In the genomic region with DNA sequence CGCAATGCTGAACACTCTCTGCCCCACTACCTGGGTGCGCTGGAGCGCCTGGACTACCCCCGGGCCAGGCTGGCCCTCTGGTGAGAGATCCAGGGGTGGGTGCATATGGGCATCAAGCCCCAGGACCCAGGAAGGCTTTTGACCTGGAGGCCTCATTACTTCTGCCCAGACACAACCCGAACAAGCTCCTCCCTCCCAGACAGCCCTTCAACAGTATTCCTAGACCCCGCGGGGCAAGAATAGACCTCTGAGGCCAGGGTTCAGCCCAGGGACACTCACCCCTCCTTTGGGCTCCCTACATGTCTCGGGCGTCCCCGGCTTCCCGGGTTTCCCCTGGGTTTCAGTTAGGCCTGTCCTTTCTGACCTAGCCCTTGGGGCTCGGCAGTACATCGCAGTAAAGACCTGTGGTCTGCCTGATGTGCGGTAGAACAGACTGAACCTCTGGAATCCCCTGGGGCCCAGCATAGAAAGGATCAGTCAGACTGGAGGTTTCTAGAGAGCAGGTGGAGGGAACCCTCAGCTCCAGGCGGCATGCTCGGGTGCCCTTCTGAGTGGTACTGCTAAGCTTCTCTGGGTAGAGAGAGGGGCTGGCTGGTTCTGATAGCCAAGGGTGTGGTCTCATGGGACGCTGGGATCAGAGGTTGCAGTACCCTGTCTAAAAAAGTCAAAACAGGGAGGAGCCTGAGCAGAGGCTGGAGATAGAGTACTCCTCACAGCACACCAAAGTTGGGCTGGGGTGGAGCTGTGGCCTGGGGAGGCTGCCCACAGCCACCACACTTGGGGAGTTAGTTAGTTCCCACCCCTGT, we compare ENCODE assay signal across 9 mouse cellular contexts. TPM values are rescaled to one million over a fixed set of nuclear protein-coding genes. Genes with fewer than 3 reads are reported as not detected.
DNase-seq lines count a peak whose midpoint lies in the region; ATAC-seq and TF ChIP-seq lines count a peak whose summit lies in the region.
"Had no signal": no experiment of that assay in that cellular context is flagged by ENCODE, and none has a peak within 500 bp of the region (broad histone marks: within the 10 kb centered on the region; RNA-seq: fewer than 3 reads in every experiment).

No protein-coding gene starts in this region.

- H3K9me3 ChIP-seq in forebrain, embryonic 15.5 days: no peaks in the 10 kb centered on the region
- H3K9me3 ChIP-seq in hindbrain, embryonic 13.5 days: no peaks in the 10 kb centered on the region

- H3K9ac ChIP-seq in forebrain, embryonic 15.5 days (replicated peaks): peak overlapping the region; percentile 54
- H3K9ac ChIP-seq in hindbrain, embryonic 13.5 days: peak overlapping the region; percentile 74

- H3K4me2 ChIP-seq in forebrain, embryonic 15.5 days (replicated peaks): peak overlapping the region; percentile 89
- peak overlapping the region; percentile 74 for H3K4me2 ChIP-seq in hindbrain, embryonic 13.5 days

- no peak for TF ChIP-seq POLR2A in spleen, adult 2 months (IDR thresholded peaks at IDR 0.05; ENCODE audit: low read depth, low read length)

- peaks cover 17% of the 10 kb centered on the region for H3K4me1 ChIP-seq in forebrain, embryonic 15.5 days
- H3K4me1 ChIP-seq in hindbrain, embryonic 13.5 days (replicated peaks): peaks cover 23% of the 10 kb centered on the region
- peaks cover 3% of the 10 kb centered on the region; the same call in 1 of the 2 replicates for H3K4me1 ChIP-seq in spleen, adult 2 months (ENCODE audit: control insufficient read depth, insufficient read depth, insufficient read length)

- no peaks in the 10 kb centered on the region for H3K27me3 ChIP-seq in forebrain, embryonic 15.5 days
- H3K27me3 ChIP-seq in hindbrain, embryonic 13.5 days: no peaks in the 10 kb centered on the region
- no peaks in the 10 kb centered on the region for H3K27me3 ChIP-seq in spleen, adult 2 months (ENCODE audit: control insufficient read depth, insufficient read depth, low read length)
- H3K27me3 ChIP-seq: Patski had no signal

- H3K36me3 ChIP-seq in forebrain, embryonic 15.5 days: no peaks in the 10 kb centered on the region
- H3K36me3 ChIP-seq in hindbrain, embryonic 13.5 days: peaks cover 23% of the 10 kb centered on the region
- H3K36me3 ChIP-seq in spleen, adult 2 months (ENCODE audit: control insufficient read depth, insufficient read depth, low read length): no peaks in the 10 kb centered on the region

- no peak; the same call in 1 of the 2 replicates for ATAC-seq in forebrain, embryonic 15.5 days (replicated peaks)
- ATAC-seq in hindbrain, embryonic 13.5 days (ENCODE audit: low FRiP score): peak; percentile 58

- H3K4me3 ChIP-seq in forebrain, embryonic 15.5 days: peak overlapping the region; percentile 58
- H3K4me3 ChIP-seq in hindbrain, embryonic 13.5 days: peak overlapping the region; percentile 47
- H3K4me3 ChIP-seq in spleen, adult 2 months (ENCODE audit: extremely low read depth, insufficient read depth, insufficient read length): peak overlapping the region; percentile 79

- DNase-seq in cerebellum, adult 9-10 months: peak; percentile 47
- DNase-seq in cerebellum, adult 11-12 months: no peak
- peak; percentile 47 for DNase-seq in Muller cell, postnatal 12 days (ENCODE audit: inconsistent ontology term)
- DNase-seq in lung, postnatal 10 days: peak; percentile 20
- DNase-seq in spleen, adult 2 months (ENCODE audit: low read depth in 1 of 2, low spot score in 2 of 2): no peak
- no peak for DNase-seq in adipocyte (ENCODE audit: low spot score)

- WGBS in forebrain, embryonic 15.5 days: 3% methylated on average over 17 of the region's 17 CpGs
- 1% methylated on average over 17 of the region's 17 CpGs for WGBS in hindbrain, embryonic 13.5 days
- 3% methylated on average over 17 of the region's 17 CpGs for WGBS in spleen, adult 2 months

- H3K27ac ChIP-seq in forebrain, embryonic 15.5 days (replicated peaks): peak overlapping the region; percentile 81; the same call in 1 of the 2 replicates
- H3K27ac ChIP-seq in hindbrain, embryonic 13.5 days: peak overlapping the region; percentile 82
- peak overlapping the region; percentile 51 for H3K27ac ChIP-seq in spleen, adult 2 months (ENCODE audit: insufficient read depth, low read length)

- TF ChIP-seq CTCF in spleen, adult 2 months (IDR thresholded peaks at IDR 0.05; ENCODE audit: extremely low read depth, insufficient read depth, insufficient read length, insufficient replicate concordance): no peak

RNA-seq across cellular contexts. Expression of gene Cercam, which starts 0.9 kb away (rescaled TPM):
- polyA plus RNA-seq in forebrain, embryonic 15.5 days (2015; fragmentation: Nextera tagmentation; extraction: Ambion mirVana): 6.8 and 7.2 TPM in 2 replicates
- polyA plus RNA-seq in hindbrain, embryonic 13.5 days (2015; fragmentation: Nextera tagmentation; extraction: Ambion mirVana): 23.8 and 24.9 TPM in 2 replicates
- polyA plus RNA-seq in spleen, adult 2 months (2012; rRNA removed): 8.4 and 11.7 TPM in 2 replicates

RNA-seq across cellular contexts. Expression of gene Odf2, which starts 19.2 kb away (rescaled TPM):
- polyA plus RNA-seq in forebrain, embryonic 15.5 days (2015; fragmentation: Nextera tagmentation; extraction: Ambion mirVana): 67.9 and 74.8 TPM in 2 replicates
- 70.3 and 78.3 TPM in 2 replicates for polyA plus RNA-seq in hindbrain, embryonic 13.5 days (2015; fragmentation: Nextera tagmentation; extraction: Ambion mirVana)
- 26.3 and 28.2 TPM in 2 replicates for polyA plus RNA-seq in spleen, adult 2 months (2012; rRNA removed)

RNA-seq across cellular contexts. Expression of gene Urm1, which starts 50.0 kb away (rescaled TPM):
- polyA plus RNA-seq in forebrain, embryonic 15.5 days (2015; fragmentation: Nextera tagmentation; extraction: Ambion mirVana): 19.2 and 21.2 TPM in 2 replicates
- polyA plus RNA-seq in hindbrain, embryonic 13.5 days (2015; fragmentation: Nextera tagmentation; extraction: Ambion mirVana): 23.5 and 26.8 TPM in 2 replicates
- 31.9 and 37.4 TPM in 2 replicates for polyA plus RNA-seq in spleen, adult 2 months (2012; rRNA removed)

Comparison
In these comparisons a context has a peak if more than half of its experiments do, and no peak if none do; other contexts are left out.
1. DNase-seq: peak in cerebellum, adult 9-10 months (single experiment), Muller cell, postnatal 12 days (single experiment) and lung, postnatal 10 days (single experiment); none in cerebellum, adult 11-12 months (single experiment), spleen, adult 2 months (0 of 2) and adipocyte (single experiment).
2. Peak in every context shown above with its lines, with median percentiles within 50 percentile points of each other: H3K27ac ChIP-seq and H3K4me3 ChIP-seq.